Mouse (Mus musculus): ENCODE results near the gene Ak2. TPM values are rescaled to one million over a fixed set of nuclear protein-coding genes. Genes with fewer than 3 reads are reported as not detected.

Gene Ak2
- polyA plus RNA-seq, 1 experiment from 2014 or later = 138 TPM

DNA sequence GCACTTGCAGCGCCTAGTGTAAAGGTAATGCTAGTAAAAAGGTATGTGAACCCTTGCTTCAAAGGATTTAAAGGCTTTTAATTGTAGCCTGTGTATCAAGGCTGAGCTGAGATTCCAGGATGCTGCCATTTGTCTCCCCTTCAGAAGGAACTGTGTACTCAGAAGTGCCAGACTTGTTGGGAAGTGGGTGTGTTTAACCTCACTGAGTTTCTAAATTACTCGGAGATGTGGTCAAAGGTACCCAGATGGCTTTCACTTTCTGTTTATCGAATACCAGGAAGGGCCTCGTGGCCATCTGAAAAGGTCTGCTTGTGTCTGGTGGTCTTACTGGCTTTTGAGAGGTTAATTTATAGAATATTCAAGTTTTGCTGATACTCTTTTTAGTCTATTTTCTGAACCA is 68.2 kb downstream of the Ak2 start:
- TF ChIP-seq EP300 (optimal IDR thresholded peaks at IDR 0.05) (no peak), CTCF (IDR thresholded peaks at IDR 0.05; ENCODE audit: low read depth) (no peak)
- Histone ChIP-seq H3K9me3 (ENCODE audit: control insufficient read depth, low read length) (no peaks in the 10 kb centered on the region), H3K4me3 (ENCODE audit: low read depth, low read length) (peak overlapping the region; percentile 84; the same call in 1 of the 2 replicates), H3K4me1 (replicated peaks; ENCODE audit: control insufficient read depth, insufficient read depth) (0 out of 2 replicates have a peak, but pooled peaks cover 2% of the 10 kb centered on the region), H3K27ac (replicated peaks) (no peak overlapping the region), H3K27me3 (ENCODE audit: control insufficient read depth, insufficient read depth, low read length) (no peaks in the 10 kb centered on the region), H3K4me2 (replicated peaks; ENCODE audit: low read depth) (peak overlapping the region; percentile 100), H3K9ac (ENCODE audit: low read length) (peak overlapping the region; percentile 93), H3K36me3 (ENCODE audit: control insufficient read depth, insufficient read depth, low read length) (no peaks in the 10 kb centered on the region)
- DNase-seq (ENCODE audit: low spot score) = no peak
- 32% methylated on average over 4 of the region's 4 CpGs for WGBS
- ATAC-seq (ENCODE audit: low FRiP score, low TSS enrichment) = no peak

Other genes with a start within 250 kb of the Ak2 start
- 0.02 TPM in 1 of 2 replicates, not detected in the other for gene A3galt2, start 236.6 kb upstream of the Ak2 start, polyA plus RNA-seq (2015; fragmentation: Nextera tagmentation; extraction: Ambion mirVana)
- gene Zfp362, start 185.9 kb upstream of the Ak2 start, polyA plus RNA-seq (2015; fragmentation: Nextera tagmentation; extraction: Ambion mirVana) = 11.3 and 13.9 TPM in 2 replicates
- 2.6 and 3.5 TPM in 2 replicates for gene Trim62, start 108.4 kb upstream of the Ak2 start, polyA plus RNA-seq (2015; fragmentation: Nextera tagmentation; extraction: Ambion mirVana)
- 10.8 and 12.3 TPM in 2 replicates for gene Azin2, start 29.5 kb upstream of the Ak2 start, polyA plus RNA-seq (2015; fragmentation: Nextera tagmentation; extraction: Ambion mirVana)
- gene Rnf19b, start 66.3 kb downstream of the Ak2 start, polyA plus RNA-seq (2015; fragmentation: Nextera tagmentation; extraction: Ambion mirVana) = 7.0 and 7.6 TPM in 2 replicates
- 106 and 115 TPM in 2 replicates for gene Tmem54, start 113.6 kb downstream of the Ak2 start, polyA plus RNA-seq (2015; fragmentation: Nextera tagmentation; extraction: Ambion mirVana)
- 0.91 and 0.99 TPM in 2 replicates for gene Hpca, start 130.1 kb downstream of the Ak2 start, polyA plus RNA-seq (2015; fragmentation: Nextera tagmentation; extraction: Ambion mirVana)
- 2.0 and 2.4 TPM in 2 replicates for gene Fndc5, start 145.0 kb downstream of the Ak2 start, polyA plus RNA-seq (2015; fragmentation: Nextera tagmentation; extraction: Ambion mirVana)
- 3.7 and 4.5 TPM in 2 replicates for gene S100pbp, start 197.8 kb downstream of the Ak2 start, polyA plus RNA-seq (2015; fragmentation: Nextera tagmentation; extraction: Ambion mirVana)
- gene Yars, start 197.8 kb downstream of the Ak2 start, polyA plus RNA-seq (2015; fragmentation: Nextera tagmentation; extraction: Ambion mirVana) = 41.3 and 44.2 TPM in 2 replicates

All from stomach, postnatal 0 days (tissue).